Mouse (Mus musculus) right cerebral cortex, postnatal 10 days (tissue): ENCODE measurements around the gene Ank2.

Experiments
- DNase-seq, 2 experiments: peaks; one replicate each; pipeline ENCODE4 v3.0.0; 2021; ENCODE audit warnings: low spot score in 2 of 2

The Ank2 gene

DNA sequence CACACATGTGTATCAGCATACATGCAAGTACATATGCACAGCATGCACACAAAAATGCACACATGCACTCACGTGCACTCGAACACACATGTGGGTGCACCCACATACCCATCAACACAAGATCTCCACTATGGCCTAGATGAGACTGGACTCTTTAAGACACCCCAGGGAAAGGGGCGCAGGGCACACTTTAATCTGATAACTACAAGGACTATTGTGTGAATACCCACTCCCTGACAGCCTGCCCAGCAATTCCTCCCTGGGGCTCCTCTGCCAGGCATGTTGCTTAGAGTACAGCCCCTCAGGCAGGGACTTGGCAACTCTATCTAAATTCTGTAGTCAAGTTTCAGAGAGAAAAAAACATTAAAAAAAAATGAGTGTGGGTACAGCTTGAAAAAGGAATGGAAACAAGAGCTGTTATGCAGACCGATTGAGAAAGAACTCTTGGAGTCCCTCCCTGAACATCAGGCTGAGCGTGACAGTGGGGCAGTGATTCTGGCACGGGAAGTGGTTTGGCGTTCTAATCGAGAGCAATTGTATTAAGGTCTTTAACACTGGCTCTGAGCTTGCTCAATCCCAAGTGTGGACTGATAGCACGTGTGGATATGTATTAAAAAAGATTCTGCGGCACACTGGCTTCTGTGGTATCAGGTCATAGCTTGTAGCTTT is 580.2 kb downstream of the Ank2 start:
- DNase-seq: peak in 1 of 2 experiments; percentile 41

DNA sequence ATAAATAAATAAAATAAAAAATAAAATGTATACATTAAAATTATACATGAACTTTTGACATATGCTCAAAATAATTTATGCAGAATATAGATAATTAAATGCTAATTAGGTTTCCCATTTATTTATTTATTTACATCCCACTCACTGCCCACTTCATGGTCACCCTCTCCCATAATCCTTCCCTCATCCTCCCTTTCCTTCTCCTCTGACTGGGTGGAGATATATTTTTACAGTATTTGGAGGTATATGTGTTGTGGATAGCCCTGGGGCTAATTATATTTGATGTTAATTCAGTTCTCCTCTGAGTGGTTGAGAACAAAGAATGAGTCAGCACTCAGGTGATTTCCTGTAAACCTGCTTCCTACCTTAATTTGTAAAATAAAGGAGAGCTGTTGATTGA is 582.8 kb downstream of the Ank2 start:
- no peak for DNase-seq

DNA sequence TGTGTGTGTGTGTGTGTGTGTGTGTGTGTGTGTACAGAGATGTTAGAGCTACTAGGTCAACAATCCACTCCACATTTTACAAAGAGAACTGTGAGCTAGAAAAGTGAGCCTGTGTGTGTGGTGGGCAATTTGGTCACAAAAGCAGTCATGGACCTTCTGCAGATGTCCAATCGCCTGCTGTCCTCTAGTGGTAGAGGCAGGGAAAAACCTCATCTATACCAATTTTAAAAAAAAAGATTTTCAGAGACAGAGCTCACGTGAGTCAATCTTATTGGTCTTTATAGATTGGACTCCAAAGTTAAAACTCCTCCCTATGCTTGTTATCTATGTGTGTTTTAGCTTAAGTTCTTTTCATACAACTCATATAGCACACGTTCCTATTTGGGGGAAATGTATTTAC is 595.6 kb downstream of the Ank2 start:
- peak; percentile 64 to 75 for DNase-seq

DNA sequence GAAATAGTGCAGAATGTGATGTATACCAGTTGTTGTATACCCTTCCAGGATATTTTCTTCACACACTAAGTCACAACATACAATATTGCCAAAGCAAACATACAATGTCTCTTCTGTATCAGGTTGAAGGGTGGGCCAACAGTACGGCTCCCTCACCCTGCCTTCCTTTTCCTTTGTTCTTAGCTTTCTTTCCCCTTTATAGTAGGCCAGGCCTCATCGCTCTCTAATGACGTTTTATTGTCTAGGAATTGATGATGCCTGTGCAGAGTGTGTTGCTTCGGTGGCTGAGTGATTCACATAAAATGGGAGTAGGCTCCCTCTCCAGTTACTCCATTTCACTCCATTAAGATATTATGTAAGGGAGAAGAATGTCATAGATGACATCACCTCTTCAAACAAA is 612.5 kb downstream of the Ank2 start:
- DNase-seq: no peak

- DNase-seq: no peak
Measured at GRCm38 (mm10) chr3:126886090-126886489, 613.1 kb downstream of the Ank2 start.

GRCm38 (mm10) chr3:126878233-126878632 is 620.9 kb downstream of the Ank2 start:
- no peak for DNase-seq
